Mouse (Mus musculus) forebrain, embryonic 15.5 days (tissue): ENCODE data around the gene Kcnip2. TPM values are rescaled to one million over a fixed set of nuclear protein-coding genes. Genes with fewer than 3 reads are reported as not detected.
A peak's percentile ranks its signal among the peaks of the same experiment; 100 is the strongest.

Source experiments
- ATAC-seq: fragments of 200-750 bp; cut with Nextera tagmentation; replicated peaks from 2 replicates; pipeline ENCODE4 v1.8.0; 2017; ENCODE audit warnings: mild to moderate bottlenecking, moderate TSS enrichment, moderate library complexity
- H3K27ac ChIP-seq: fragments of 300-500 bp; sonication (generic); replicated peaks from 2 replicates; pipeline ENCODE4 v1.5.1; 2015; ENCODE audit warnings: mild to moderate bottlenecking, inconsistent platforms
- H3K27me3 ChIP-seq: fragments of 300-500 bp; sonication (generic); 2 replicates; pipeline ENCODE4 v1.6.1; 2015; ENCODE audit warnings: inconsistent platforms
- H3K36me3 ChIP-seq: fragments of 300-500 bp; sonication (generic); 2 replicates; pipeline ENCODE4 v1.6.1; 2015; ENCODE audit warnings: mild to moderate bottlenecking, inconsistent platforms
- H3K4me1 ChIP-seq: fragments of 300-500 bp; sonication (generic); 2 replicates; pipeline ENCODE4 v1.6.1; 2015; ENCODE audit warnings: inconsistent platforms
- H3K4me2 ChIP-seq: fragments of 300-500 bp; sonication (generic); replicated peaks from 2 replicates; pipeline ENCODE4 v1.6.1; 2015; ENCODE audit warnings: mild to moderate bottlenecking, inconsistent platforms
- H3K4me3 ChIP-seq: fragments of 300-500 bp; sonication (generic); 2 replicates; pipeline ENCODE4 v1.5.1; 2015; ENCODE audit warnings: mild to moderate bottlenecking, inconsistent platforms
- H3K9ac ChIP-seq: fragments of 300-500 bp; sonication (generic); replicated peaks from 2 replicates; pipeline ENCODE4 v1.6.1; 2015; ENCODE audit warnings: mild to moderate bottlenecking, inconsistent platforms
- H3K9me3 ChIP-seq: fragments of 300-500 bp; sonication (generic); 2 replicates; pipeline ENCODE4 v1.6.1; 2016; ENCODE audit warnings: inconsistent platforms
- WGBS: fragments of 180-500 bp; shearing (Covaris S2); methylation state at CpG from one replicate; pipeline ENCODE4 v1.1.7; 2015; ENCODE audit warnings: mixed read lengths; 5-methylcytosine and 5-hydroxymethylcytosine counted together
- polyA plus RNA-seq: library from polyadenylated mRNA; unstranded; fragments of >200 nt; fragmentation: Nextera tagmentation; extraction: Ambion mirVana; gene quantifications from 2 replicates; pipeline ENCODE4 v1.2.1, GENCODE M21; 2015

Kcnip2 gene
- polyA plus RNA-seq, 1 experiment from 2014 or later, result 9.9 TPM

- no peak for ATAC-seq
- H3K9ac ChIP-seq, result no peak overlapping the region
- H3K4me3 ChIP-seq, result no peak overlapping the region
- H3K4me2 ChIP-seq, result no peak overlapping the region
- no peak overlapping the region for H3K27ac ChIP-seq
- 0 out of 2 replicates have a peak, but pooled peaks cover 3% of the 10 kb centered on the region for H3K36me3 ChIP-seq
- no peaks in the 10 kb centered on the region for H3K9me3 ChIP-seq
- WGBS, result 97% methylated on average over 3 of the region's 3 CpGs
- no peaks in the 10 kb centered on the region for H3K4me1 ChIP-seq
- H3K27me3 ChIP-seq, result no peaks in the 10 kb centered on the region
Measured at GRCm38 (mm10) chr19:45827736-45828135, 11.9 kb upstream of the Kcnip2 start.

- 65% methylated on average over 5 of the region's 5 CpGs for WGBS
- Histone ChIP-seq H3K4me1 (peaks cover 2% of the 10 kb centered on the region), H3K27ac (no peak overlapping the region), H3K27me3 (no peaks in the 10 kb centered on the region), H3K9ac (no peak overlapping the region), H3K9me3 (no peaks in the 10 kb centered on the region), H3K4me3 (no peak overlapping the region), H3K36me3 (0 out of 2 replicates have a peak, but pooled peaks cover 3% of the 10 kb centered on the region), H3K4me2 (no peak overlapping the region)
- ATAC-seq, result no peak
Measured at GRCm38 (mm10) chr19:45827125-45827524, 11.3 kb upstream of the Kcnip2 start.

GRCm38 (mm10) chr19:45826146-45826545, 10.3 kb upstream of the Kcnip2 start:
- WGBS, result 75% methylated on average over 3 of the region's 3 CpGs
- ATAC-seq, result no peak
- Histone ChIP-seq H3K9ac (no peak overlapping the region), H3K27me3 (no peaks in the 10 kb centered on the region), H3K9me3 (no peaks in the 10 kb centered on the region), H3K27ac (no peak overlapping the region), H3K36me3 (0 out of 2 replicates have a peak, but pooled peaks cover 3% of the 10 kb centered on the region), H3K4me1 (peaks cover 9% of the 10 kb centered on the region), H3K4me2 (no peak overlapping the region), H3K4me3 (no peak overlapping the region)

GRCm38 (mm10) chr19:45821832-45822231, 6.0 kb upstream of the Kcnip2 start:
- Histone ChIP-seq H3K4me1 (peaks cover 12% of the 10 kb centered on the region), H3K27me3 (no peaks in the 10 kb centered on the region), H3K9ac (no peak overlapping the region), H3K9me3 (no peaks in the 10 kb centered on the region), H3K4me2 (no peak overlapping the region), H3K27ac (peak overlapping the region; percentile 28; the same call in 1 of the 2 replicates), H3K4me3 (no peak overlapping the region), H3K36me3 (no peaks in the 10 kb centered on the region; the same call in 1 of the 2 replicates)
- WGBS, result 37% methylated on average over 5 of the region's 5 CpGs
- ATAC-seq, result 0 out of 2 replicates have a peak, but pooled peaks have one; percentile 61

GRCm38 (mm10) chr19:45817816-45818490, 2.1 kb upstream of the Kcnip2 start:
- Histone ChIP-seq H3K27ac (no peak overlapping the region), H3K36me3 (no peaks in the 10 kb centered on the region; the same call in 1 of the 2 replicates), H3K4me3 (no peak overlapping the region), H3K9me3 (no peaks in the 10 kb centered on the region), H3K27me3 (no peaks in the 10 kb centered on the region), H3K9ac (no peak overlapping the region), H3K4me1 (peaks cover 40% of the 10 kb centered on the region), H3K4me2 (no peak overlapping the region)
- WGBS, result 68% methylated on average over 11 of the region's 11 CpGs
- no peak for ATAC-seq

- Histone ChIP-seq H3K4me1 (peaks cover 46% of the 10 kb centered on the region), H3K27ac (no peak overlapping the region), H3K9me3 (no peaks in the 10 kb centered on the region), H3K4me3 (no peak overlapping the region), H3K27me3 (no peaks in the 10 kb centered on the region), H3K4me2 (no peak overlapping the region), H3K9ac (no peak overlapping the region), H3K36me3 (no peaks in the 10 kb centered on the region; the same call in 1 of the 2 replicates)
- no peak for ATAC-seq
- 17% methylated on average over 8 of the region's 8 CpGs for WGBS
Measured at GRCm38 (mm10) chr19:45816727-45817126, 866 bp upstream of the Kcnip2 start.

- no peaks in the 10 kb centered on the region for H3K9me3 ChIP-seq
- peak overlapping the region; percentile 45 for H3K4me3 ChIP-seq
- 0 out of 2 replicates have a peak, but pooled peaks have one; percentile 11 for ATAC-seq
- H3K4me1 ChIP-seq, result peaks cover 42% of the 10 kb centered on the region
- H3K9ac ChIP-seq, result peak overlapping the region; percentile 54
- H3K27ac ChIP-seq, result no peak overlapping the region
- peak overlapping the region; percentile 87 for H3K4me2 ChIP-seq
- 64% methylated on average over 10 of the region's 10 CpGs for WGBS
- H3K36me3 ChIP-seq, result no peaks in the 10 kb centered on the region; the same call in 1 of the 2 replicates
- H3K27me3 ChIP-seq, result no peaks in the 10 kb centered on the region
Measured at GRCm38 (mm10) chr19:45815170-45815569, 691 bp downstream of the Kcnip2 start.

GRCm38 (mm10) chr19:45813801-45814200, 2.1 kb downstream of the Kcnip2 start:
- Histone ChIP-seq H3K36me3 (no peaks in the 10 kb centered on the region; the same call in 1 of the 2 replicates), H3K9ac (no peak overlapping the region)
- WGBS, result 12% methylated on average over 12 of the region's 12 CpGs

GRCm38 (mm10) chr19:45813263-45813662, 2.6 kb downstream of the Kcnip2 start:
- no peak overlapping the region for H3K4me3 ChIP-seq
- ATAC-seq, result peak; percentile 9; the same call in 1 of the 2 replicates
- H3K27me3 ChIP-seq, result no peaks in the 10 kb centered on the region
- no peak overlapping the region for H3K9ac ChIP-seq
- H3K9me3 ChIP-seq, result no peaks in the 10 kb centered on the region
- H3K27ac ChIP-seq, result no peak overlapping the region
- no peaks in the 10 kb centered on the region for H3K36me3 ChIP-seq
- H3K4me2 ChIP-seq, result 0 out of 2 replicates have a peak overlapping the region, but pooled peaks have one; percentile 47
- WGBS, result 9% methylated on average over 11 of the region's 11 CpGs
- peaks cover 42% of the 10 kb centered on the region for H3K4me1 ChIP-seq

More at GRCm38 (mm10) chr19:45813801-45814200, 2.1 kb downstream of the Kcnip2 start:
- H3K4me1 ChIP-seq, result peaks cover 42% of the 10 kb centered on the region
- 0 out of 2 replicates have a peak, but pooled peaks have one; percentile 12 for ATAC-seq
- H3K27me3 ChIP-seq, result no peaks in the 10 kb centered on the region
- H3K27ac ChIP-seq, result no peak overlapping the region
- no peak overlapping the region for H3K4me2 ChIP-seq
- H3K4me3 ChIP-seq, result no peak overlapping the region
- H3K9me3 ChIP-seq, result no peaks in the 10 kb centered on the region

GRCm38 (mm10) chr19:45812673-45813252, 3.1 kb downstream of the Kcnip2 start:
- no peaks in the 10 kb centered on the region for H3K27me3 ChIP-seq
- H3K36me3 ChIP-seq, result no peaks in the 10 kb centered on the region
- no peak overlapping the region for H3K27ac ChIP-seq
- H3K4me2 ChIP-seq, result peak overlapping the region; percentile 47
- H3K4me3 ChIP-seq, result peak overlapping the region; percentile 30
- 0 out of 2 replicates have a peak, but pooled peaks have one; percentile 14 for ATAC-seq
- no peaks in the 10 kb centered on the region for H3K9me3 ChIP-seq
- H3K9ac ChIP-seq, result peak overlapping the region; percentile 31; the same call in 1 of the 2 replicates
- 18% methylated on average over 8 of the region's 8 CpGs for WGBS
- peaks cover 42% of the 10 kb centered on the region for H3K4me1 ChIP-seq

- Histone ChIP-seq H3K9me3 (no peaks in the 10 kb centered on the region), H3K4me2 (peak overlapping the region; percentile 47), H3K36me3 (no peaks in the 10 kb centered on the region), H3K4me1 (peaks cover 42% of the 10 kb centered on the region), H3K27me3 (no peaks in the 10 kb centered on the region), H3K4me3 (peak overlapping the region; percentile 30), H3K27ac (no peak overlapping the region), H3K9ac (peak overlapping the region; percentile 31; the same call in 1 of the 2 replicates)
- WGBS, result 2% methylated on average over 16 of the region's 16 CpGs
- peak; percentile 28; the same call in 1 of the 2 replicates for ATAC-seq
Measured at GRCm38 (mm10) chr19:45812115-45812514, 3.7 kb downstream of the Kcnip2 start.

- no peaks in the 10 kb centered on the region for H3K36me3 ChIP-seq
- H3K27me3 ChIP-seq, result no peaks in the 10 kb centered on the region
- H3K4me2 ChIP-seq, result no peak overlapping the region
- H3K4me1 ChIP-seq, result peaks cover 33% of the 10 kb centered on the region
- 77% methylated on average over 12 of the region's 12 CpGs for WGBS
- H3K27ac ChIP-seq, result no peak overlapping the region
- H3K9ac ChIP-seq, result no peak overlapping the region
- H3K9me3 ChIP-seq, result no peaks in the 10 kb centered on the region
- no peak for ATAC-seq
- no peak overlapping the region for H3K4me3 ChIP-seq
Measured at GRCm38 (mm10) chr19:45811028-45811674, 4.7 kb downstream of the Kcnip2 start.
